Mouse (Mus musculus) forebrain, postnatal 0 days (tissue): ENCODE measurements around the gene Ptpn5. TPM values are rescaled to one million over a fixed set of nuclear protein-coding genes. Genes with fewer than 3 reads are reported as not detected.

Source experiments
- ATAC-seq: fragments of 200-750 bp; cut with Nextera tagmentation; 2 replicates; pipeline ENCODE4 v1.8.0; 2017; ENCODE audit warnings: mild to moderate bottlenecking, moderate library complexity
- DNase-seq: peaks from one replicate; pipeline ENCODE4 v3.0.0-alpha.2; 2015
- H3K27ac ChIP-seq: fragments of 300-500 bp; sonication (generic); 2 replicates; pipeline ENCODE4 v1.5.1; 2014; ENCODE audit warnings: low read depth, mild to moderate bottlenecking, antibody characterized with exemption, low read length, moderate library complexity, mixed read lengths
- H3K27me3 ChIP-seq: fragments of 300-500 bp; sonication (generic); 2 replicates; pipeline ENCODE4 v1.6.1; 2014; ENCODE audit warnings: mild to moderate bottlenecking, low read length, mixed read lengths; ENCODE audit not compliant: insufficient read depth
- H3K36me3 ChIP-seq: fragments of 300-500 bp; sonication (generic); 2 replicates; pipeline ENCODE4 v1.6.1; 2014; ENCODE audit warnings: mild to moderate bottlenecking, moderate library complexity; ENCODE audit not compliant: insufficient read depth
- H3K4me1 ChIP-seq: fragments of 300-500 bp; sonication (generic); 2 replicates; pipeline ENCODE4 v1.6.1; 2014; ENCODE audit warnings: antibody characterized with exemption; ENCODE audit not compliant: insufficient read depth
- H3K4me2 ChIP-seq: fragments of 300-500 bp; sonication (generic); 2 replicates; pipeline ENCODE4 v1.6.1; 2014; ENCODE audit warnings: low read depth, mild to moderate bottlenecking, moderate library complexity
- H3K4me3 ChIP-seq: fragments of 300-500 bp; sonication (generic); 2 replicates; pipeline ENCODE4 v1.5.1; 2014; ENCODE audit warnings: low read depth, low read length, mixed read lengths
- H3K9ac ChIP-seq: fragments of 300-500 bp; sonication (generic); 2 replicates; pipeline ENCODE4 v1.6.1; 2014; ENCODE audit warnings: mild to moderate bottlenecking
- H3K9me3 ChIP-seq: fragments of 300-500 bp; sonication (generic); 2 replicates; pipeline ENCODE4 v1.6.1; 2016; ENCODE audit warnings: low read length
- CTCF ChIP-seq: sonication (generic); IDR thresholded peaks from 2 replicates; pipeline ENCODE4 v1.5.1; 2016; ENCODE audit warnings: antibody characterized with exemption, control low read depth, low read depth
- WGBS: fragments of 180-500 bp; shearing (Covaris S2); extraction: QIAGEN DNeasy Blood & Tissue Kit; methylation state at CpG from one replicate; pipeline ENCODE4 v1.1.7; 2014; 5-methylcytosine and 5-hydroxymethylcytosine counted together
- polyA plus RNA-seq: library from polyadenylated mRNA; unstranded; fragments of >200 nt; fragmentation: Nextera tagmentation; extraction: Ambion mirVana; gene quantifications from 2 replicates; pipeline ENCODE4 v1.2.1, GENCODE M21; 2015
- total RNA-seq: library from RNA; depleted of rRNA; stranded (reverse); fragments of >200 nt; gene quantifications from 2 replicates; pipeline ENCODE4 v1.2.3, GENCODE M21; 2014

Ptpn5 gene
- total and polyA plus RNA-seq, 2 experiments from 2014 or later: 67.4 to 132 TPM

DNA sequence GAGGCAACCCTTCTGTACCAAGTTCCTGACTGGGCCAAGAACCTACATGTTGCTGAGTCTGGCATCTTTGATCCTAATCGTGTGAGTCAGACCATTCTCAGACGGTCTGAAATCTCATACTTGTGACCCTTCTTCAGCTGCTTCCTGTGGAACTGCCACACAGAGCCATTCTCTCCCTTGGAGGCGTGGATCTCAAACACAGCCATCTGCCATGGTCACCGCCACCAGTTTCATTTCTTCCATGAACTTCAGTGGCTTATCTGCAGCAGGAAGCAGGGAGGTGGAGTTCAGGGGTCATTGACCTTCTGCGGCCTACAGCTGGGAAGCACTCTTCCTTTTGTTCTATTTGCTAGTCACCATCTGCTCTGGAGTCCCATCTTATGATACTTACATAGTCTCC is 65.6 kb downstream of the Ptpn5 start:
- DNase-seq (no peak), ATAC-seq (no peak)
- no peaks in the 10 kb centered on the region for H3K4me1 ChIP-seq
- no peak overlapping the region for H3K4me3 ChIP-seq
- H3K4me2 ChIP-seq: no peak overlapping the region
- H3K9me3 ChIP-seq: no peaks in the 10 kb centered on the region
- WGBS: 83% methylated on average over 5 of the region's 5 CpGs
- H3K9ac ChIP-seq: no peak overlapping the region
- H3K27ac ChIP-seq: no peak overlapping the region
- no peaks in the 10 kb centered on the region for H3K27me3 ChIP-seq
- no peaks in the 10 kb centered on the region for H3K36me3 ChIP-seq
- TF ChIP-seq CTCF: no peak

DNA sequence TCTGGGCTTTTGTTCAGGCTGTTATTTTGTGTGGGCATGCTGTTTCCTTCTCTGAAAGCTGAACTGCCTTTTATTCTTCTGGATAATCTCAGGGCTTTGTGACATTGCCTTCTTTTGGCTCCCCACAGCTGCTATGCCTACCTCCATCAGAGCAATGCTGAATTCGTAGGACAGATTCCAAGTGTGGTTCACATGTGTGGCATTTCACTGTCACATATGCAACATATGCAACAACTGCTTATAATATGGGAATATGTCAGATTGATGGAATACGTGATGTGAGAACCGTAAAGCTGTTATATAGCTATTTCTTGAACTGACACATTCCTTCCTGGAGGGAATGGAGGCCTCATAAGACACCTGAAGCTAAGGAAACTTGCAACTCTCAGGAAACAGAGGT is 66.5 kb downstream of the Ptpn5 start:
- H3K4me2 ChIP-seq: no peak overlapping the region
- no peaks in the 10 kb centered on the region for H3K4me1 ChIP-seq
- 77% methylated on average over 3 of the region's 3 CpGs for WGBS
- H3K9ac ChIP-seq: no peak overlapping the region
- DNase-seq (no peak), ATAC-seq (no peak)
- no peak overlapping the region for H3K27ac ChIP-seq
- no peaks in the 10 kb centered on the region for H3K9me3 ChIP-seq
- no peaks in the 10 kb centered on the region for H3K36me3 ChIP-seq
- TF ChIP-seq CTCF: no peak
- H3K27me3 ChIP-seq: no peaks in the 10 kb centered on the region
- no peak overlapping the region for H3K4me3 ChIP-seq

DNA sequence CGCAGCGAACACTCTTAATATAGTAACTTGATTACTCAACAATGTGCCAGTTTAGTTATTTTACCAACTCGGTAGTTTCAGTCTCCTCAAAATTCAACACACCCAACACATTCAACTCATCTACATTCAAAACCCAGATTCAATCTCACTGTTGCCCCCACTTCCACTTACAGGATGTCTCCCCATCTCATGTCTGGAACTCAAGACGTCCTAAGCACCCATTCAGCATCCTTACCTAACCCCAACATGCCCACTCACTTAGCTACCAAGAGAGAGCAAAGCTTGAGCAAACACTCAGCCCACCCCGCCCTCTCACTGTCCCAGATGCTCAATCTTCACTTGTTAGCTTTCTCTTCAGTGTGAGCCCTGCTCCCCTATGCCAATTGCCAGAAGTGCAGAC is 71.9 kb downstream of the Ptpn5 start:
- Histone ChIP-seq H3K9me3 (no peaks in the 10 kb centered on the region), H3K4me2 (no peak overlapping the region), H3K4me1 (no peaks in the 10 kb centered on the region), H3K27me3 (no peaks in the 10 kb centered on the region), H3K9ac (no peak overlapping the region), H3K27ac (no peak overlapping the region), H3K4me3 (no peak overlapping the region), H3K36me3 (no peaks in the 10 kb centered on the region)
- no peak for TF ChIP-seq CTCF
- 82% methylated on average over 5 of the region's 5 CpGs for WGBS
- DNase-seq (no peak), ATAC-seq (no peak)

DNA sequence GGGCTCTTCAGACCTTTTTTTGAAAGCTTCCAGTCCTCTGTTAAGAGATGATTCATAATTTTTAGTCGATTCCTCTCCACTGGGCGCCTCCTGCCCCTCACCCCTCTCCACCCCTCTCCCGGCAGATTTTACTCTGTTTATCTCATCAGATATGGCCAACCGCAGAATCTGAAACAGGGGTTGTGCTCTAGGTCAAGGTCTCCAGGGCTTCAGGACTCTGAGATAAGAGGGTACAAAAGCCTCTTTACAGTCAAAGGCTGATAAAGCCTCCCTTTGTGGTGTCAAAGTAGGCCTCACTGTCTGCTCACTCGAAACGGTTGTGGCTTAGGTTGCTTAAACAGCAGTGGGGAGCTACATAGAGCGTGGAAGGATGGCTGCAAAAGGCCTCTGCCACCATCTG is 74.1 kb downstream of the Ptpn5 start:
- DNase-seq (no peak), ATAC-seq (no peak)
- 0 out of 2 replicates have a peak, but pooled peaks cover under 1% of the 10 kb centered on the region for H3K36me3 ChIP-seq
- WGBS: 90% methylated on average over 7 of the region's 7 CpGs
- no peaks in the 10 kb centered on the region for H3K27me3 ChIP-seq
- H3K4me3 ChIP-seq: no peak overlapping the region
- no peaks in the 10 kb centered on the region for H3K9me3 ChIP-seq
- no peaks in the 10 kb centered on the region for H3K4me1 ChIP-seq
- no peak for TF ChIP-seq CTCF
- H3K9ac ChIP-seq: no peak overlapping the region
- H3K4me2 ChIP-seq: no peak overlapping the region
- no peak overlapping the region for H3K27ac ChIP-seq

DNA sequence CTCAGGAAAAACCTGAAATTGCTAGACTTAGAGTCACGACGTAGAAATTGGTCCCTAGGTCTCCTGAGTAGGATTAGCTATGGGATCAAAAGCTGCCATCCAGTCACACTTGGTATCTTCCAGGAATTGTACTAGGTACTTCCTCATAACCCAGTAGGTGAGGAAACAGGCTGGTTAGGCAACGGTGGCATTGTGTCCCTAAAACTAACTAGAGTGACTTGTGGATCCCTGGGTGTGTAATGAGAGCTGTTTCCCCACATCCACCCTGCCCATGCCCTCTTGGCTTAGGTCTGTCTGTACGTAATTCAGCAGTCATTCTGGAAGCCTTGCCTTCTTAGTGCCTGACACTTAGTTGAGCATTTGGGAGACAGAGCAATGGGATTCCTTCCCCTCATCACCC is 77.2 kb downstream of the Ptpn5 start:
- ATAC-seq (no peak), DNase-seq (no peak)
- H3K4me2 ChIP-seq: no peak overlapping the region
- WGBS: 91% methylated on average over 4 of the region's 4 CpGs
- no peak for TF ChIP-seq CTCF
- peaks cover 7% of the 10 kb centered on the region; the same call in 1 of the 2 replicates for H3K4me1 ChIP-seq
- H3K27ac ChIP-seq: no peak overlapping the region
- no peak overlapping the region for H3K4me3 ChIP-seq
- no peak overlapping the region for H3K9ac ChIP-seq
- no peaks in the 10 kb centered on the region for H3K27me3 ChIP-seq
- H3K9me3 ChIP-seq: no peaks in the 10 kb centered on the region
- peaks cover 14% of the 10 kb centered on the region for H3K36me3 ChIP-seq

GRCm38 (mm10) chr7:47055744-47056143 is 77.7 kb downstream of the Ptpn5 start:
- ATAC-seq: no peak
- no peak for TF ChIP-seq CTCF

DNA sequence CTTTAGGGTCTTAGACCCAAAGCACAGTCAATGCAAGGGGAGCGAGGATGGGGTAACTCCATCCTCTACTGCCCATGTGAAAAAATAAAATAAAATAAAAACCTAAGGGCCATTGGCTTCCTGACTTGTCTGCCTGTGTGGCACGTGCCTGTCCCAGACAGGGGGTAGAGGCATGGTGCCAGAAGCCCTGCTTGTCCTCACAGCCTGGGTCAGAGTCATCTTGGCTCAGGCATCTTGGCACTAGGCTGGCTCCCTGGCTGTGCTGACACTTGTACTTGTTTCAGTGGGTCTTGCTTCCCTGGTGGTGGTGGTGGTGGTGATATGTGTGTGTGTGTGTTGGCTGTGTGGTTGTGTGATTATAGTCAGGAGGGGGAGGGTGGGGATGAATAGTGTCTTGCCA is 78.8 kb downstream of the Ptpn5 start:
- Histone ChIP-seq H3K27ac (no peak overlapping the region), H3K9me3 (no peaks in the 10 kb centered on the region), H3K4me1 (peaks cover 12% of the 10 kb centered on the region; the same call in 1 of the 2 replicates), H3K4me2 (no peak overlapping the region), H3K27me3 (no peaks in the 10 kb centered on the region), H3K36me3 (peaks cover 14% of the 10 kb centered on the region), H3K4me3 (no peak overlapping the region), H3K9ac (no peak overlapping the region)
- WGBS: 64% methylated on average over 2 of the region's 2 CpGs
- no peak for TF ChIP-seq CTCF
- ATAC-seq (no peak), DNase-seq (no peak)

More at GRCm38 (mm10) chr7:47055744-47056143, 77.7 kb downstream of the Ptpn5 start:
- Histone ChIP-seq H3K4me3 (no peak overlapping the region), H3K27ac (no peak overlapping the region), H3K9me3 (no peaks in the 10 kb centered on the region), H3K36me3 (peaks cover 14% of the 10 kb centered on the region), H3K9ac (no peak overlapping the region), H3K4me2 (no peak overlapping the region), H3K4me1 (peaks cover 8% of the 10 kb centered on the region; the same call in 1 of the 2 replicates), H3K27me3 (no peaks in the 10 kb centered on the region)
- DNase-seq: no peak
- 81% methylated on average over 9 of the region's 9 CpGs for WGBS
